Mouse (Mus musculus) heart, embryonic 16.5 days (tissue): ENCODE results near the gene Vars2. TPM values are rescaled to one million over a fixed set of nuclear protein-coding genes. Genes with fewer than 3 reads are reported as not detected.

ENCODE experiments used
- ATAC-seq: fragments of 200-750 bp; cut with Nextera tagmentation; replicated peaks from 2 replicates; pipeline ENCODE4 v1.8.0; 2017; ENCODE audit warnings: moderate number of reproducible peaks; ENCODE audit not compliant: insufficient read depth, low FRiP score; ENCODE audit errors: extremely low read depth
- H3K27ac ChIP-seq: fragments of 300-500 bp; sonication (generic); 2 replicates; pipeline ENCODE4 v1.5.1; 2014; ENCODE audit warnings: mild to moderate bottlenecking, low read length, control low read depth, moderate library complexity
- H3K27me3 ChIP-seq: fragments of 300-500 bp; sonication (generic); 2 replicates; pipeline ENCODE4 v1.6.1; 2014; ENCODE audit warnings: low read length, mixed read lengths; ENCODE audit not compliant: control insufficient read depth, insufficient read depth
- H3K36me3 ChIP-seq: fragments of 300-500 bp; sonication (generic); 2 replicates; pipeline ENCODE4 v1.6.1; 2014; ENCODE audit not compliant: control insufficient read depth, insufficient read depth
- H3K4me1 ChIP-seq: fragments of 300-500 bp; sonication (generic); 2 replicates; pipeline ENCODE4 v1.6.1; 2014; ENCODE audit warnings: low read length, mixed read lengths; ENCODE audit not compliant: control insufficient read depth, insufficient read depth
- H3K4me2 ChIP-seq: fragments of 300-500 bp; sonication (generic); 2 replicates; pipeline ENCODE4 v1.6.1; 2014; ENCODE audit warnings: low read depth, mild to moderate bottlenecking, control low read depth, low read length
- H3K4me3 ChIP-seq: fragments of 300-500 bp; sonication (generic); 2 replicates; pipeline ENCODE4 v1.5.1; 2014; ENCODE audit warnings: mild to moderate bottlenecking, control low read depth, low read length
- H3K9ac ChIP-seq: fragments of 300-500 bp; sonication (generic); 2 replicates; pipeline ENCODE4 v1.6.1; 2014; ENCODE audit warnings: low read length, control low read depth
- H3K9me3 ChIP-seq: fragments of 300-500 bp; sonication (generic); replicated peaks from 2 replicates; pipeline ENCODE4 v1.6.1; 2016; ENCODE audit warnings: low read length; ENCODE audit not compliant: control insufficient read depth
- WGBS: fragments of 180-500 bp; shearing (Covaris S2); extraction: QIAGEN DNeasy Blood & Tissue Kit; methylation state at CpG from one replicate; pipeline ENCODE4 v1.1.7; 2014; 5-methylcytosine and 5-hydroxymethylcytosine counted together
- polyA plus RNA-seq: library from polyadenylated mRNA; unstranded; fragments of >200 nt; fragmentation: Nextera tagmentation; extraction: Ambion mirVana; gene quantifications from 2 replicates; pipeline ENCODE4 v1.2.1, GENCODE M21; 2015

Gene Vars2
- polyA plus RNA-seq, 1 experiment from 2014 or later: 12.8 TPM

- H3K4me1 ChIP-seq: peaks cover 3% of the 10 kb centered on the region; the same call in 1 of the 2 replicates
- no peak overlapping the region for H3K4me3 ChIP-seq
- H3K4me2 ChIP-seq: no peak overlapping the region
- no peak overlapping the region for H3K9ac ChIP-seq
- H3K27ac ChIP-seq: no peak overlapping the region
- H3K27me3 ChIP-seq: peaks cover 3% of the 10 kb centered on the region; the same call in 1 of the 2 replicates
- WGBS: 3% methylated on average over 1 of the region's 1 CpGs
- H3K36me3 ChIP-seq: no peaks in the 10 kb centered on the region
- ATAC-seq: no peak
- H3K9me3 ChIP-seq: no peaks in the 10 kb centered on the region
These were observed 33.4 kb downstream of the Vars2 start for GRCm38 (mm10) chr17:35633992-35634391.

GRCm38 (mm10) chr17:35626537-35626936 lies 40.9 kb downstream of the Vars2 start, which contains the start of gene Gm9573:
Gm9573 (minus strand) TSS chr17:35626637.
- no peak within 1 kb of the TSS for H3K27ac ChIP-seq
- ATAC-seq: no peak
- 57% methylated on average over 7 of the region's 7 CpGs for WGBS
- no peaks in the 10 kb centered on the region for H3K4me1 ChIP-seq
- no peak within 1 kb of the TSS for H3K9ac ChIP-seq
- H3K36me3 ChIP-seq: no peaks in the 10 kb centered on the region
- no peaks in the 10 kb centered on the region for H3K9me3 ChIP-seq
- no peak within 1 kb of the TSS for H3K4me3 ChIP-seq
- H3K27me3 ChIP-seq: no peaks in the 10 kb centered on the region
- no peak within 1 kb of the TSS for H3K4me2 ChIP-seq

- H3K9me3 ChIP-seq: no peaks in the 10 kb centered on the region
- H3K9ac ChIP-seq: no peak overlapping the region
- no peak overlapping the region for H3K27ac ChIP-seq
- H3K36me3 ChIP-seq: no peaks in the 10 kb centered on the region
- no peak overlapping the region for H3K4me3 ChIP-seq
- no peak for ATAC-seq
- 68% methylated on average over 4 of the region's 4 CpGs for WGBS
- no peaks in the 10 kb centered on the region for H3K4me1 ChIP-seq
- H3K4me2 ChIP-seq: no peak overlapping the region
- H3K27me3 ChIP-seq: no peaks in the 10 kb centered on the region
These were observed 50.3 kb downstream of the Vars2 start for GRCm38 (mm10) chr17:35617127-35617526.

Other genes with a start within 250 kb of the Vars2 start
- 1.1 and 2.8 TPM in 2 replicates for gene H2-Q6, start 242.7 kb downstream of the Vars2 start, polyA plus RNA-seq
- gene H2-Q7, start 228.4 kb downstream of the Vars2 start, polyA plus RNA-seq: 3.7 and 5.9 TPM in 2 replicates
- gene H2-Q10, start 197.5 kb downstream of the Vars2 start, polyA plus RNA-seq: 0.55 and 0.58 TPM in 2 replicates
- not detected in 2 replicates for gene Pou5f1, start 161.6 kb downstream of the Vars2 start, polyA plus RNA-seq
- gene Tcf19, start 150.8 kb downstream of the Vars2 start, polyA plus RNA-seq: 59.5 and 60.3 TPM in 2 replicates
- 15.7 and 15.9 TPM in 2 replicates for gene Cchcr1, start 150.5 kb downstream of the Vars2 start, polyA plus RNA-seq
- 1.6 and 1.9 TPM in 2 replicates for gene Psors1c2, start 134.4 kb downstream of the Vars2 start, polyA plus RNA-seq
- 0.46 and 0.49 TPM in 2 replicates for gene Cdsn, start 115.5 kb downstream of the Vars2 start, polyA plus RNA-seq
- 0.11 and 0.14 TPM in 2 replicates for gene 2300002M23Rik, start 100.1 kb downstream of the Vars2 start, polyA plus RNA-seq
- 1.1 and 14.0 TPM in 2 replicates for gene Sfta2, start 66.0 kb downstream of the Vars2 start, polyA plus RNA-seq
- gene Gm9573, start 41.0 kb downstream of the Vars2 start, polyA plus RNA-seq: not detected in 2 replicates
- gene Mucl3, start 23.9 kb downstream of the Vars2 start, polyA plus RNA-seq: 0.29 and 0.42 TPM in 2 replicates
- 29.6 and 30.8 TPM in 2 replicates for gene Gtf2h4, start 6.1 kb upstream of the Vars2 start, polyA plus RNA-seq
- 110 and 129 TPM in 2 replicates for gene Ddr1, start 37.0 kb upstream of the Vars2 start, polyA plus RNA-seq
- 60.9 and 62.6 TPM in 2 replicates for gene Ier3, start 154.1 kb upstream of the Vars2 start, polyA plus RNA-seq
- gene Flot1, start 155.6 kb upstream of the Vars2 start, polyA plus RNA-seq: 119 and 134 TPM in 2 replicates
- 634 and 654 TPM in 2 replicates for gene Tubb5, start 170.7 kb upstream of the Vars2 start, polyA plus RNA-seq
- 14.7 and 15.0 TPM in 2 replicates for gene Mdc1, start 173.9 kb upstream of the Vars2 start, polyA plus RNA-seq
- gene Nrm, start 193.7 kb upstream of the Vars2 start, polyA plus RNA-seq: 45.9 and 46.9 TPM in 2 replicates
- 19.6 and 20.1 TPM in 2 replicates for gene Ppp1r18, start 198.0 kb upstream of the Vars2 start, polyA plus RNA-seq
- gene Dhx16, start 212.2 kb upstream of the Vars2 start, polyA plus RNA-seq: 27.4 and 29.2 TPM in 2 replicates
- 33.7 and 34.6 TPM in 2 replicates for gene 2310061I04Rik, start 229.8 kb upstream of the Vars2 start, polyA plus RNA-seq
- gene Atat1, start 242.5 kb upstream of the Vars2 start, polyA plus RNA-seq: 41.1 and 45.5 TPM in 2 replicates
- gene Mrps18b, start 248.8 kb upstream of the Vars2 start, polyA plus RNA-seq: 70.1 and 77.3 TPM in 2 replicates
- 25.3 and 28.7 TPM in 2 replicates for gene Ppp1r10, start 248.8 kb upstream of the Vars2 start, polyA plus RNA-seq